Mouse (Mus musculus): ENCODE data around the gene Tube1.

The Tube1 gene

DNA sequence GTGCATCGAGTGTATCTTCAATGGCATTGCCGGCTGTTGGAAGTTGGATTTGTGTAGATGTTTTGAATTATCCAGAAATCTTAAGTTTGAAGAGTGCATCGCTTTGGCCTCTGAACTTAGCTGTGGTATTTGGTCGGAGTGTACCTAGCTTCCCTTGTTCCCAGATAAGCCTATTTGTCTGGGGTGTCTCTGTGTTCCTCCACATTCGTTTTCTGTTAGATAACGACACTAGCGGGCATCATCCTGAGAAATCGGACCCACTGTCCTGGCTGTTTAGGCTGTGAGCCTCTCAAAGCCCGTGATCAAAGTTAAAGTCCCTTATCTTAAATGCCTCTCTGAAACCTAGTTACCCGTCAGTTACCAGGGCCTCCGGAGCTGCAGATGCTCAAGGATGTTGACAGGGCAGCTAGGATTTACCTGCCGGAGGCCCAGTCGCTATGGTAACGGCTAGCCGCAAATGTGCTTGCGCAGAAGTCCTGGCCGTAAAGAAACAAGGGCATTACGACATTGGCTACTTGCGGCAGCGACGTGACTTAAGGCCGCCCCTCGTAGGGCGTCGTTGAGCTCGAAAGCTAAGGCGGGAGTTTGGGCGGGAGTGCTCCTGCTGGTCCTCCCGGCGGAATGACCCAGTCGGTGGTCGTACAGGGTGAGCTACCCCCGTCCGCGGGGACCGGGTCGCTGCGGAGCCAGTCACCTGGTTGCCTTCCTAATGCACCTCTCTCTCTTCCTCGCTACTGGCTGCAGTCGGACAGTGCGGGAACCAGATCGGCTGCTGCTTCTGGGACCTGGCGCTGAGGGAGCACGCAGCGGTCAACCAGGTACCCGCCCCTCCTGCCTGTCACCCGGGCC is at the start of gene Tube1, which contains the start of gene Fam229b:
Gene Tube1 (plus strand): TSS at position 515 of the 849 bp plus-strand sequence.
Gene Fam229b (minus strand): TSS at position 453 of the 849 bp plus-strand sequence.
- peak; percentile 96 for DNase-seq (ENCODE audit: low spot score)

DNA sequence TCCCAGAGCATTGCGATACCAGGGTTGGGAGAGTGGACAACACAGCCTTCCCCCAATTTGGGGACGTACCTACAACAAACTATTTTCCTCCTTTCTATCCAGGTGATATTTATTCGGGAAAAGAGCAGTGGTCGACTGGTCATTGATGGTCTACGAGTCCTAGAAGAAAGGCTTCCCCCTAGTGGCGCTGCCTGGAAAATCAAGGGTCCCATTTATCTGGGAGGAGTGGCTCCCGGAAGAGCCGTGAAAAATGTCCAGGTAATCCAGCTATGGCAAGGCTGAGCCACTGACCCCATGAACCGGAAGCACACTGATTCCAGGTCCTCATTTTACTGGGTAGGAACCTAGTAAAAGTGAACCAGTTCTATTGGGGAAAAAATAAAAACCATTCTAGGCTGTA is 36.8 kb upstream of the Tube1 start:
- peak; percentile 22 for DNase-seq (ENCODE audit: low spot score)

DNA sequence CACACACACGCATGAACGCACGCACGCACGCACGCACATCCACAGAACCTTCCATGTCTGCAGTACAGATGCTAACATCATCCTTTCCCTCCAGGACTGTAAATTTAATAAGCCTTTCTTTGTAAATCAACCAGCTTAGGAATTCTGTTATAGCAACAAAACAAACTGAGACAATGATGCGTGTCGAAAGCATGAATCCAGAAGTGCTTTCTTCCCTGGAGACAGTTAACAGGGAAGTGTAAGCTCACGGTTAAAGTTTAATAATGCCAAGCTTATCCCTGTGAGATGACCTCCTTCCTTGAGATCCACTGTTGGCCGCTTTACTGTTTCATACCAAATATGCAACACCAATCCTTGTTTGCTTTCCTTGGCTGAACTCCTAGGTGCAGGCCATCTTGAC is 35.0 kb upstream of the Tube1 start:
- DNase-seq (ENCODE audit: low spot score) = no peak

DNA sequence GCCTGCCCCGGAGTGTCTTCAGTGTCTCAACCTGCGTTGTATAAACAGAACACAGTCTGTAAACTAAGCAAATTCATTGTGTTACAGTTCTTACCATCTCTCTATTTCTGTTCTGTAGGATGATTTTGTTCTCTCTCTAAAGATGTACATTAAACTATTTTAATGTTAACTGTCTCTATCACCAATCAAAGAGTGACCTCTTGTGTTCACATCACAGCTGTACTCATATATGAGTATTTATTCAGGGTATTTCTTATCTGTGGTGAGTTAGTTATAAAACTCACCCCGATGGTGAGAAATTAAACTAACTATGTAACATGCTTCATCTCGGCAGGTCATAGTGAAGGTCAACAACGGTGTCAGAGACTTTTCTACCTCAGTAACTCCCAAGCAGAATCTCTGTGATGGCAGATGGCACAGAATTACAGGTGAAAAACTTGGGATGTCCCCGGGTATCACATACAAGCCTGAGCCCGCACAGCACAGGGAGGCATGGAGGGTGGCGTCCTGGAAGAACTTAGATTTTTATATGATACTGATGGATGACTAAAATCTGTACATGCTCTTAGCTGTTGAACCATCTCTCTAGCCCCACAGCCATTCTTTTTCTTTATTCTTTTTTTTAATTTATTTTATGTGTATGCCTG is 28.9 kb upstream of the Tube1 start:
- no peak for DNase-seq (ENCODE audit: low spot score)

DNA sequence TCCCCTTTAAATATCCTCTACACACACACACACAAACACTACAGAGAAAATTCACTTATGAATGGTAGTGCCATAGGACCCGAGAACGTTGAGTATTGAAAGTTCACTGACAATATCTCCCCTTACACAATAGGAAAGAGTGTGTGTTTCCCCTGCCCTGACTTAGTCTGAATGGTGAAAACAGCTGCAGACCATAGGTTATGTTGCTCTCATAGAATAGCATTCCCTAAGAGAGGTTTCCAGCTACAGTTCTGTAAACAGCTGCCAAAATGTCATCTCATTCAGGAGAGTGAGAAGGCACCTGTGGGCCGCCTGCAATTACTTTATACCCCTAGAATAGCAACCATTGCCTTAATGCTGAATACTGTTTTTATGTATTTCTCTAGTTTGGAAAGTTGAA is 27.4 kb upstream of the Tube1 start:
- DNase-seq (ENCODE audit: low spot score) = no peak

DNA sequence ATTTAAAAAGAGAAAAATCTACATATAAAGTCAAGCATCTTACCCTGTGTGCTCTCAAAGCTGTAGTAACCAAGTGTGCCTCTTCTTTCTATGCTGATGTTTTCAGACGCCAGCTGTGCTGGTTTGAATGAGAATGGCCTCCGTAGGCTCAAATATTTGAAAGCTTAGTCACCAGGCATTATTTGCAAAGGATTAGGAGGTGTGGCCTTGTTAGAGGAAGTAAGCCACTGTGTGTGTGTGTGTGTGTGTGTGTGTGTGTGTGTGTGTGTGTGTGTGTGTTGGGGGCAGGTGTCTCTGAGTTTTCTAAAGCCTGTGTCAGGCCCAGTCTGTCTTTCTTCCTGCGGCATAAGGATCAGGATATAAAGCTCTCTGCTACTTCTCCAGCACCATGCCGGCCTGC is 26.8 kb upstream of the Tube1 start:
- DNase-seq (ENCODE audit: low spot score) = peak; percentile 25

DNA sequence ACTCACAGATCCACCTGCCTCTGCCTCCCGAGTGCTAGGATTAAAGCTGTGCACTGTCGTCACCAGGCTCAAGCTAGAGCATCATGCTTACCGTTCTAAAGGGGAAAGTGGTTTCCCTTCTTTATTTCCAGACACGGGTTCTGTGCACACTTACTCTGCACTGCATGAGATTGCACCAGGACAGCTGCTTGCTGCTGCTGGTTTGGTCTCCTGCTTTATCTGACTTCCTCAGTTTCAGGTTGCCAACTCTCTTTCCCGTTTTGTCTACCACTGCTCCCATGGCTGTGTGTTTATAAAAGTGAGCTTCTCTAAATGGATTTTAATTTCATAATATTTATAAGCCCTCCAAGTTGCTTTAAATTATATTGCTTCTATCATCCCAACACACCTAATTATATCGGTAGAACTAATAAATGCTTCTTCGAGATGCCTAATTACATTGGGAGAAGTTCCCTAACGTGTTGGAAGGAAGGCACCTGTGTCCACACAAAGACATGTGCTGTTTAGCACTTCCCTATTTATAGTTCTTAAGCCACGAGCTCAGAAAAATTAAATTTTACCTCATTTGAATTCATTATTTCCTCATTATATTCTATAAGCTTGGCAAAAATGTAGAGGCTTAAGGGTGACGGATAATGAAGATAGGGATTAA is 24.8 kb upstream of the Tube1 start:
- no peak for DNase-seq (ENCODE audit: low spot score)

DNA sequence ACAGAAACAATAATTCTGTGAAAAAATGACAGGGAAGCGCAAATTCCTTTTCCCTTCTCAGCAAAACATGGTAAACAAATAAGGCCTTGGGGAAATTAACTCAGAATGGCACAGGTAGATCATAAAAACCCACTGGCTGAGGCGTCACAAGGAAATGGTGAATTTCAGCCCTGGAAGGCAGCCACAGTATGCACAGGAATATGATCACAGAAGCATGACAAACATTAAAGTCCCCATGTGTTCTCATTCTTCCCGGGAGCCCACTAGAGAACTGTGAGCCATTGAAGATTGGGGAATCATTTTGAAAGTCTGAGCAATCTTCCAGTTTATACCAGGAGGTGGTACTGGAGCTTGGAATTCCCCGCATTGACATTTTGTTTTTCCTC is 24.3 kb upstream of the Tube1 start:
- no peak for DNase-seq (ENCODE audit: low spot score)

DNA sequence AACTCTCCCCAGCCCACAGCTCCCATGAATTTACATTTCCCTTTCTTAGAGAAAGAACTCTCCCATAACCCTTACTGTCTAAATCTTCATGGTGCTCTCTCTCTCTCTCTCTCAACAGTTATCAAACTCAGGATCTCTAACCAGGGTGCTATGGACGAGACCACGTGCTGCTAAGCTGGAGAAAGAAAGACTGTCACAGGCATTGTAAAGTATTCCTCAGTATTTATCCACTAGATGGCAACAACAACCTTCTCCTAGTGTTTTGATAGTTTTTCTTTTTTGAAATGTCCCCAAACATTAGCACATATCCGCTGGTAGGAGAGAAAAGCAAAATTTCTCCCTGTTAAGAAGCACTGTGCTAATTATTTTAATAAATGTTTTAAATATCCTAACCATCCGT is 12.4 kb upstream of the Tube1 start:
- DNase-seq (ENCODE audit: low spot score) = peak; percentile 21

DNA sequence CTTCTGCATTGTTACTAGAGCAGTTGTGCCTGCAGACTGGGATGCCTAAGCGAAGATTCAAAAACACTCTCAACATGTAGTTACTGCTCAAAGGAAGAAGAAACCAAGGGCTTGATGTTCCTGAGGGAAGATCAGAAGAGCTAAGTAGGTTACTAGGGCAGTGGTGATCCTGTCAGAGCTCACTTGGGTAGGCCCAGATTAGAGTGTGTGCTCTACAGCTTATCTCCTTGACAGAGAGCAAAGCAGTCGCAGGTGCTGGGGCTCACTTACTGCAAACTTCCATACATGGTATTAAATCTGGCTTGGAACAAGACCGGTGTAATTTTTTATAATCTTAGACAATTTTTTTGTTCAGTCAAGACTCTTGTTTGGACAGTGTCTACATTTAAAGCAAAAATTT is 4.0 kb downstream of the Tube1 start:
- no peak for DNase-seq (ENCODE audit: low spot score)

DNA sequence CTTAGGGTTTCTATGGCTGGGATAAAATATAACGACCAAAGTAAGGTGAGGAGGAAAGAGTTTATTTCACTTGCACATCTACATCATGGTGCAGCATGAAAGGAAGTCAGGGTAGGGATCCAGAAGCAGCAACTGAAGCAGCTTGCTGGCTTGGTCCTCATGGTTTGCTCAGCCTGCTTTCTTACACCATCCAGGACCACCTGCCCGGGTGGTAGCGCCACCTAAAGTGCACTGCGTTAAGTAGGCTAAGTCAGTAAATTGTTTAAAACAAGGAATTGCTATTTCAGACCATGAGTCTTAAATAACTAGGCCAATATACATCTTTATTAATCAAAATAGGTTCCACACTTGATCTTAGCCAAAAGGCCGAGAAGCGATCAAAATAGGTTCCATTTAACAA is 5.0 kb downstream of the Tube1 start:
- no peak for DNase-seq (ENCODE audit: low spot score)

DNA sequence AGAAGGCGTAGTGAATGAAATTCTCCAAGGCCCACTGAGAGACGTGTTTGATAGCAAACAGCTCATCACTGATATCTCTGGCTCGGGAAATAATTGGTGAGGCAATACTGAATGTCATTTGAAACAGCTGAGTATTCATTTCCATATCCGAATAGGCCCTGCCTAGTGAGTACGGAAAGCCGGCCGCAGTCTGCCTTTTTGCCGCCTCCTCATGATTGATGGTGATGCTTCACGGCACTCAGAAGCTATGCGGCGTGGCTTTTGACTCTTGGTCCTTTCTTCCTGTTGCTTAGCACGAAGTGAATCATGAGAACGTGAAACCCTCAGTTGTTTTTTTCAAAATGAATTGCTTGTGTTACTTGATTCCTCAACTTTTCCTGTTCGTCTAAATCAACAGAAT is 7.1 kb downstream of the Tube1 start:
- peak; percentile 61 for DNase-seq (ENCODE audit: low spot score)

DNA sequence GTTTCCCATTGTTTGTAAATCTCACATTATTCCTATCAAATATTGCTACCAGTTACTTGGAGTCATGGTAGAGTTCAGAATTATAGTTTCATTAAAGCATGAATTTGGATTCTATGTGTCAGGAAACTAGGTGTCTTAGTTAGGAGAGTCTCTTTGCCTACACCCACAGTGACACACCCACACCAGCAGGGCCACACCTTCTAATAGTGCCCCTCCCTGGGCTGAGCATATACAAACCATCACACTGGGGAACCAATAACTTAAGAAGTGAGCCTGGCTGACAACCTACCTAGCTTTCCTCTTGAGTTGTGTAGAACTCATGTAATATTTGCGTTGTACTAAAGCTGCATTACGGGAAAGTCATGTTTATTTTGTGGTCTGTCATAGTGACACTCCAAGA is 7.6 kb downstream of the Tube1 start:
- DNase-seq (ENCODE audit: low spot score) = no peak

DNA sequence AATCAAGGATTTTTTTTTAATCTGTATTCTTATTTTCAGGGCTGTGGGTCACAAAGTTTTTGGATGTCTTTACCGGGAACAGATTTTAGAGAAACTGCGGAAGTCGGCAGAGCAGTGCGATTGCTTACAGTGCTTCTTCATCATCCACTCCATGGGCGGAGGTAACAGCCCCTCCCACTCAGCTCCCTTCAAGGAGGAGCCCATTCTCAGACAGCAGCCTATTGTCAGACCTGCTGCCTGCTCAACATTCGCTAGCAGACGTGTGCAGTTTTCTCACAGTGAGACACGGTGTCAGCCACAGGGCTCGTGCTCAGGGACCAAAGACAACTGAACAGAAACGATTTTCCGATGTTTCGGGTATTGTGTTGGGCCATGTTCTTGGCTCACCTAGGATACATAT is 8.4 kb downstream of the Tube1 start:
- DNase-seq (ENCODE audit: low spot score) = no peak

DNA sequence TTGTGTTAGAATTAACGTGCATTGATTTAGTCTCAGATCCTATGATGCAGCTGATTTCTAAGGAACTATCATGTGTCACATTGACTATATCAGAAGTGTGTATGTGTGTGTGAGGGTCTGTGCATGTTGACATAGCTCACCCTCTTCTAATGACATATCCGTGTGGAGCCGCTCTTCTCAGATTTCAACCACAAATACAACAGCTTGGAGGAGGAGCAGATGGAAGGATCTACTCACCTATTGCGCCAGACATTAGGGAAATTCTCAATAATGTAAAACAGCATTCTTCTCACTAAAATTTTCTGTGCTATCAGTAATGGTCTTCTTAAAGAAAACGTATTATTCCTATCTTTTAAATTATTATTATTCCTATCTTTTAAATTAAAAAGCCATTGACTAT is 22.9 kb downstream of the Tube1 start:
- no peak for DNase-seq (ENCODE audit: low spot score)

DNA sequence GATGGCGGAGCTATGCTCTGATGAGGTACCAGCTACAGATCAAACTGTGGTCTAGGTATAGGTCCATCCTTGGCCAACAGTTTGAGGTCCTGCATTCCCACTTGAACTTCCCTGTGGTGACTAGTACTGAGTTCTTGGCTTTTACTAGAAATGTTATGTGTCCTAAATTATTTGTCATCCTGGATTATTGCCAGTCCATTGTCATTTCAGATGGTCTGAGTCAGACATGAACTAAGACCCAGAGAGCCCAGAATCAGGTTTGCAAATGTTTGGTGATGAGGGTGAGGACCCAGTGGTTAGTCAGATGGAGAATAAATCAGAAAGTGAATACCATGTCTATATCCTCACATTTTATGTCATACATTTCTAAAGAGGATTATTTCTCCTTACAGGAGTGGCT is 23.5 kb downstream of the Tube1 start:
- DNase-seq (ENCODE audit: low spot score) = no peak

DNA sequence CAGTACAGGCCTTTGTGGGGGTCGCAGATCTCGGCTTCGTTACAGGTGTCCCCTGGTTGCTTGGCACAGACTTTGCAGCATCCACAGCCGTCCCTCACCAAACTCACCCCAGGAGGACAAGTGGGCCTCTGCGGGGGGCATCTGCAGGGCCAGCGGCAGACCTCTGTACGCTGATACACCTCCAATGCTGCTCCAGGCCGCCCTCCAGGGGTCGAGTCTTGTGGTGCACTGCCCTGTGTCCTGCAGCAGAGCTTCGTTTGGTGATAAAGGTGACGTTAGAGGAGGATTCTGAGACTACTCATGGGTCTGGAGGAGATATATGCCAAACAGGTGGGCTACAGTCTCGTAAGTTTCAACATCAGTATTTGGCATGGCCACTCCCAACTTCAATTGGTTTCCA is 24.5 kb downstream of the Tube1 start:
- DNase-seq (ENCODE audit: low spot score) = no peak

DNA sequence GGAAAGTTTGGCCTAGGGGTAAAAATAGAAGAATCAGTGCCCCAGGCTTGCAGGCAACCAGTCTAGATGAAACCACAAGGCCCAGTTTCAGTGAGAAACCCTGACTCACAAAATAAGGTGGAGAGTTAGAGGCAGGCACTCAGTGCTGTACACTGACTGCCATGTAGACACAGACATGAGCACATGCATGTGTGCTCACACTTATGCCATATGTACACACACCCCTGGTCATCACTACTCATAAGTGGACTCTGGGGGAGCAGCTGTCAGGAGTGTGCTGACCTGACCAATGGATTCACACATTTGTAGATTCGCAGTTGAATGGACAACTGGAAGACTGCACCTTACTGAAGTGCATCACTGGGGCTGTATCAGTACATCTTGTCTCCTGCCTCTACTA is 27.6 kb downstream of the Tube1 start:
- no peak for DNase-seq (ENCODE audit: low spot score)

DNA sequence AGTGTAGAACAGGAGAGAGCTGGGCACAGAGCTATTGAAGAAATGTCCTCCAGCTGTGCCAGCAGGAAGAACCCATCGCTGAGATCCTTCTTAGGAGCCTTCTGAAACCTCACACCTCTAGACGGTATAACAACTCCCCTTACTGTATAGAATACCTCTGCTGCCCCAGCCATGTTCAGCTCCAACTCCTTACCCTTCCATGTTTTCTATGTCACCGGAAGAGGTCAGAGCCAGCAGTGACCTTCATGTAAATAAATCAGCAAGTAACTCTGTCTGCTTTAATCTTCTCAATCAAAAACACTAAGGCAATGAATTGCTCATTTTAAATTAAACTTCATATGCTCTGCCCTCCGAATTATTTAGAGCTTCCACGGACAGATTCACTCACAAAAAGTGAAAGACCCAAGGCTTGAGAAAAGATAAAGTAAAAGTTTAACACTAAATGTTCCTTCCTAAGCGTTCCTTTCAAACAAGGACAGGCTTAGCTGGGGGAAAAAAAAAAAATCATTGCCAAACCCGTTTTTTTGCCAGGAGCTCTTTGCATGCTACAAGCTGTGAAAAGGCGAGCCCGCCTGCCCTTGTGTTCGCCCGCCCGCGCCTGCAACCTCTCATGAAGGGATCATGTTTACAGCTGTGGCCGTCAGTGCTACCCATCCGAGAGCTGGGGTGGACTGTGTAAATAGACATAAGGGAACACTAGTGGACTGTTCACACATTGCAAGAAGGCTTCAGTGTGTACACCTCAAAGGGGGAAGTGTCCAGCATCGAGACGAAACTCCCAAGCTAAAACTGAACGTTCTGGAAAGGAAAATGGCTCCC is 29.1 kb downstream of the Tube1 start:
- peak; percentile 46 for DNase-seq (ENCODE audit: low spot score)

DNA sequence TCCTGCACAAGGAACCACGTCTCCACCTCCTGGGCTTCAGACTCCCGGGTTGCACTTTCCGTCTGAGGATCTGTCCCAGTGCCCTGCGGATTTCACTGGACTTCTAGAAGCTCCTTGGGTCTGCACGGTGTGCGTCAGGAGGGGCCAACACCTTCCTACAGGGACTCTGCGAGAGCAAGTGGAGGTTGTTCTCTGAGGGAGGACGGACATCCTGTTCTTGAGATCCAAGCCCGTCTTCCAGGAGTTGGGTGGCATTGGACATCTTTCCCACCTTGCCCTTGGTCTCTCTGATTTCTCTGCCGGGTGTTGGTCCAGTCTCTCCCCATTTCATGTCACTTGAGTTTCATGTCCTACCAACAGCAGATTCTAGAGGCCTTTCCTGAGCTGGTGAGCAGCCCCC is 29.9 kb downstream of the Tube1 start, which contains the start of gene Ccn6:
Gene Ccn6 (minus strand): TSS at position 101 of the 400 bp plus-strand sequence.
- DNase-seq (ENCODE audit: low spot score) = no peak

DNA sequence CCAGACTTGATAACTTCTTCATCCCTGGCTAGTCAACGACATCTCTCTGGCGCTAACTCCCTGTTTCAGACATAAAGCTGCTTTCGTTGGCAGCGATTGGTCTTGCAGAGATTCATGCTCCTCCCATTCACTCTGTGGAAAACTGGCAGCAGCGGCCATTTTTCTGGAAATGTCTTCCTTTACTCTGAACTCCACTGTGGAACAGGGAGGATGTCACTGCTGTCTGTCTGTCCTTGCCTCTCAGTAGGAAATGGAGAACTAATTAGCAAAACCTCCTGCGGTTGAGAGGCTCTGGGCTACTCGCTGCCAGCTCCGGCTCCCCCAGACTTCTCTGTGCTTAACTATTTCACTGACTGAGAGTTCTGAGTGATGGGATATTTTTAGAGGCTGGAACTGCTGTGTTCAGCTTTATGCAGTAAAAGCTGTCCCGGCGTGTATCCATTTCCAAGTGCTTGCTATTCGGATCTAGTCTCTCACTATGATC is 31.9 kb downstream of the Tube1 start:
- DNase-seq (ENCODE audit: low spot score) = peak; percentile 41

DNA sequence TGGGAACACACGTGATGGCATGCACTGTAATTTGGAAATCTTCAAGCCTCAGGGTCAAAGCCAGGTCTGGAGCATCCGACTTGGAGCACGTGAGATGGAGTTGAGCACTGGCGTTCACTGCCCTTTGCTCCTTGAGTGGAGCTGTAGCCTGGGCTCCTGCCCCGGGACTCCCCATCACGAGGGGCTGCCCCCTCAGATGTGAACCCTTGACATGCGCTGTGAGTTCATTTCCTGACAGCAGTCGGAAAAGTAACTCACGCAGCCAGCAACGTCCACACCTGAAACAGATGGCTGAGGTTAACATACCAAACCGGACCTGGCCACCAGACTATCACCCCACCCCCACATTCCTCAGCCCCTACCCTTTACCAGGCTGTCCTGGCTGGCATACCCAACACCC is 33.8 kb downstream of the Tube1 start:
- DNase-seq (ENCODE audit: low spot score) = no peak
